Mouse (Mus musculus) adrenal gland, postnatal 36 days (tissue): ENCODE results near the gene Mcoln2. TPM values are rescaled to one million over a fixed set of nuclear protein-coding genes. Genes with fewer than 3 reads are reported as not detected.

ENCODE experiments used
- DNase-seq, 2 experiments: peaks; one replicate each; pipeline ENCODE4 v3.0.0; 2021; ENCODE audit warnings: mixed read lengths in 1 of 2
- total RNA-seq, 2 experiments: library from RNA; stranded (reverse); gene quantifications; 2 replicates each; pipeline ENCODE4 v1.2.3; 2021

The Mcoln2 gene
- total RNA-seq, 2 experiments from 2014 or later: not detected

- DNase-seq: no peak
Observed at GRCm38 (mm10) chr3:146146131-146146530, 3.5 kb upstream of the Mcoln2 start.

GRCm38 (mm10) chr3:146150058-146150400 is 396 bp downstream of the Mcoln2 start:
- DNase-seq: peak; percentile 50 to 66

- no peak for DNase-seq
Observed at GRCm38 (mm10) chr3:146150560-146150959, 927 bp downstream of the Mcoln2 start.

GRCm38 (mm10) chr3:146151328-146151727 is 1.7 kb downstream of the Mcoln2 start:
- no peak for DNase-seq

- no peak for DNase-seq
Observed at GRCm38 (mm10) chr3:146151755-146152154, 2.1 kb downstream of the Mcoln2 start.

- no peak for DNase-seq
Observed at GRCm38 (mm10) chr3:146152348-146152747, 2.7 kb downstream of the Mcoln2 start.

- DNase-seq: no peak
Observed at GRCm38 (mm10) chr3:146152913-146153312, 3.3 kb downstream of the Mcoln2 start.

GRCm38 (mm10) chr3:146153862-146154611 is 4.4 kb downstream of the Mcoln2 start:
- no peak for DNase-seq

GRCm38 (mm10) chr3:146155628-146156576 is 6.3 kb downstream of the Mcoln2 start:
- no peak for DNase-seq

- DNase-seq: no peak
Observed at GRCm38 (mm10) chr3:146156811-146157210, 7.2 kb downstream of the Mcoln2 start.

GRCm38 (mm10) chr3:146158039-146158438 is 8.4 kb downstream of the Mcoln2 start:
- no peak for DNase-seq

- DNase-seq: no peak
Observed at GRCm38 (mm10) chr3:146159360-146159759, 9.7 kb downstream of the Mcoln2 start.

GRCm38 (mm10) chr3:146162197-146162596 is 12.6 kb downstream of the Mcoln2 start:
- no peak for DNase-seq

GRCm38 (mm10) chr3:146169356-146169755 is 19.7 kb downstream of the Mcoln2 start:
- DNase-seq: no peak

- no peak for DNase-seq
Observed at GRCm38 (mm10) chr3:146173030-146173429, 23.4 kb downstream of the Mcoln2 start.

GRCm38 (mm10) chr3:146174215-146174614 is 24.6 kb downstream of the Mcoln2 start:
- no peak for DNase-seq

- DNase-seq: no peak
Observed at GRCm38 (mm10) chr3:146177295-146177694, 27.7 kb downstream of the Mcoln2 start.

- DNase-seq: peak; percentile 79 to 88
Observed at GRCm38 (mm10) chr3:146177748-146178582, 28.3 kb downstream of the Mcoln2 start.

GRCm38 (mm10) chr3:146180341-146180740 is 30.7 kb downstream of the Mcoln2 start:
- no peak for DNase-seq

- peak; percentile 65 to 78 for DNase-seq
Observed at GRCm38 (mm10) chr3:146180986-146181385, 31.4 kb downstream of the Mcoln2 start.

GRCm38 (mm10) chr3:146184992-146185657 is 35.5 kb downstream of the Mcoln2 start:
- DNase-seq: peak; percentile 51 to 67

GRCm38 (mm10) chr3:146186033-146186432 is 36.4 kb downstream of the Mcoln2 start:
- DNase-seq: no peak
